Mouse (Mus musculus) lung, embryonic 15.5 days (tissue): ENCODE measurements around the gene Dcst1. TPM values are rescaled to one million over a fixed set of nuclear protein-coding genes. Genes with fewer than 3 reads are reported as not detected.

Source experiments
- ATAC-seq: fragments of 200-750 bp; cut with Nextera tagmentation; 2 replicates; pipeline ENCODE4 v1.8.0; 2017; ENCODE audit warnings: moderate number of reproducible peaks, borderline replicate concordance; ENCODE audit not compliant: low FRiP score, low TSS enrichment; ENCODE audit errors: extremely low read depth
- H3K27ac ChIP-seq: fragments of 300-500 bp; sonication (generic); 2 replicates; pipeline ENCODE4 v1.5.1; 2015; ENCODE audit warnings: moderate library complexity, mild to moderate bottlenecking, inconsistent platforms
- H3K27me3 ChIP-seq: fragments of 300-500 bp; sonication (generic); 2 replicates; pipeline ENCODE4 v1.6.1; 2015; ENCODE audit warnings: inconsistent platforms
- H3K36me3 ChIP-seq: fragments of 300-500 bp; sonication (generic); 2 replicates; pipeline ENCODE4 v1.6.1; 2015; ENCODE audit warnings: inconsistent platforms
- H3K4me1 ChIP-seq: fragments of 300-500 bp; sonication (generic); 2 replicates; pipeline ENCODE4 v1.6.1; 2015; ENCODE audit warnings: inconsistent platforms
- H3K4me2 ChIP-seq: fragments of 300-500 bp; sonication (generic); 2 replicates; pipeline ENCODE4 v1.6.1; 2015; ENCODE audit warnings: inconsistent platforms, mild to moderate bottlenecking, moderate library complexity
- H3K4me3 ChIP-seq: fragments of 300-500 bp; sonication (generic); 2 replicates; pipeline ENCODE4 v1.5.1; 2015; ENCODE audit warnings: mild to moderate bottlenecking, inconsistent platforms
- H3K9ac ChIP-seq: fragments of 300-500 bp; sonication (generic); 2 replicates; pipeline ENCODE4 v1.6.1; 2015; ENCODE audit warnings: inconsistent platforms
- H3K9me3 ChIP-seq: fragments of 300-500 bp; sonication (generic); 2 replicates; pipeline ENCODE4 v1.6.1; 2016; ENCODE audit warnings: inconsistent platforms
- WGBS: fragments of 180-500 bp; shearing (Covaris S2); methylation state at CpG from one replicate; pipeline ENCODE4 v1.1.7; 2015; 5-methylcytosine and 5-hydroxymethylcytosine counted together
- polyA plus RNA-seq: library from polyadenylated mRNA; unstranded; fragments of >200 nt; fragmentation: Nextera tagmentation; extraction: Ambion mirVana; gene quantifications from 2 replicates; pipeline ENCODE4 v1.2.1, GENCODE M21; 2015

The Dcst1 gene
- polyA plus RNA-seq: 0.21 TPM in 1 of 2 replicates, not detected in the other

DNA sequence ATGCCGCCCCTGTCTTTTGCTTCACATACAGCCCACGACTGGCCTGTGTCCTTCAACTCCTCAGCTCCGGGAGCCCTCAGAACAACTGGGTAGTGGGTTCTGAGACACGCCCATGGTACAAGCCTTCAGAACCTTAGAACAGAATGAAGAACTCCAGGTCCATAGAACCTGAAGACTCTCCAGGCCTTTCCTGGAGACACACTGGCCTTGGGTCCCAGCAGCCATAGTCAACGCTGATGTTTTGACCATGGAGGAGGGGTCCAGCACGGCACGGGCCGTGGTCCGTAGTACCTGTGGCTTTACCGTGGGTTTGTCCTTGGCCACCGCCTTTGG is at the start of gene Dcst1:
Gene Dcst1, minus strand, starts transcription at position 101 of the 333 bp plus-strand sequence.
- Histone ChIP-seq H3K36me3 (no peaks in the 10 kb centered on the region), H3K4me2 (no peak within 1 kb of the TSS), H3K4me3 (no peak within 1 kb of the TSS), H3K4me1 (no peaks in the 10 kb centered on the region; the same call in 1 of the 2 replicates), H3K9ac (no peak within 1 kb of the TSS), H3K27ac (no peak within 1 kb of the TSS), H3K27me3 (no peaks in the 10 kb centered on the region), H3K9me3 (no peaks in the 10 kb centered on the region)
- 92% methylated on average over 11 of the region's 11 CpGs for WGBS
- ATAC-seq: no peak

GRCm38 (mm10) chr3:89411490-89412393 is 46.7 kb upstream of the Dcst1 start, which contains the start of gene Flad1:
TSS of gene Flad1 (minus strand) at chr3:89411870.
- H3K36me3 ChIP-seq: peaks cover 32% of the 10 kb centered on the region
- 4% methylated on average over 28 of the region's 28 CpGs for WGBS
- peak within 1 kb of the TSS; percentile 49 for H3K9ac ChIP-seq
- H3K4me3 ChIP-seq: peak within 1 kb of the TSS; percentile 52
- no peak within 1 kb of the TSS for H3K27ac ChIP-seq
- peak; percentile 98 for ATAC-seq
- no peaks in the 10 kb centered on the region for H3K9me3 ChIP-seq
- H3K27me3 ChIP-seq: no peaks in the 10 kb centered on the region
- H3K4me2 ChIP-seq: peak within 1 kb of the TSS; percentile 62
- H3K4me1 ChIP-seq: peaks cover 14% of the 10 kb centered on the region

- Histone ChIP-seq H3K36me3 (peaks cover 26% of the 10 kb centered on the region), H3K9me3 (no peaks in the 10 kb centered on the region), H3K4me1 (peaks cover 12% of the 10 kb centered on the region), H3K4me3 (peak overlapping the region; percentile 52), H3K4me2 (peak overlapping the region; percentile 62), H3K9ac (peak overlapping the region; percentile 49), H3K27ac (no peak overlapping the region), H3K27me3 (no peaks in the 10 kb centered on the region)
- ATAC-seq: no peak
- 75% methylated on average over 10 of the region's 10 CpGs for WGBS
These were observed 45.8 kb upstream of the Dcst1 start for GRCm38 (mm10) chr3:89410864-89411263.

DNA sequence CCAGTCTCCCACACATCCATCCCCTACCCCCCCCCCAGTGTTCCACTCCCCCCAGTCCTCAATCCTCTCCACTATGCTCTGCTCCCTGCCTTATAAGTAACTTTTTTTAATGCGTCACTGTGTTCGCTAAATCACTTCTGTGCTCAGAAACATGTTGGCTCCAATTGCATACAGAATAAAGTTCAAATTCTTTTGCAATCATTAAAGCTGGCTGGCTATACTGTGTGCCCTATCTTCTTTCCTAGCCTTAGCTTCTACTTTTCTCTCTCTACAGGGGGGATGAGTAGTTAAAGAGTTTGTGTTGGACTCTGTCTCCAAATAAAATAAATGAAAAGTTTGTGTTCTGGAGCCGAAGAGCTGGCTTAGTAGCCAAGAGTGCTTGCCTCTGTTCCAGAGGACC is 44.6 kb upstream of the Dcst1 start:
- no peak overlapping the region for H3K9ac ChIP-seq
- WGBS: 94% methylated on average over 3 of the region's 3 CpGs
- H3K36me3 ChIP-seq: peaks cover 14% of the 10 kb centered on the region
- H3K27ac ChIP-seq: no peak overlapping the region
- no peak overlapping the region for H3K4me3 ChIP-seq
- peaks cover 12% of the 10 kb centered on the region for H3K4me1 ChIP-seq
- no peaks in the 10 kb centered on the region for H3K27me3 ChIP-seq
- no peak overlapping the region for H3K4me2 ChIP-seq
- ATAC-seq: no peak
- no peaks in the 10 kb centered on the region for H3K9me3 ChIP-seq

- Histone ChIP-seq H3K9ac (no peak overlapping the region), H3K4me3 (no peak overlapping the region), H3K27ac (no peak overlapping the region), H3K27me3 (no peaks in the 10 kb centered on the region), H3K36me3 (peaks cover 12% of the 10 kb centered on the region), H3K9me3 (no peaks in the 10 kb centered on the region), H3K4me1 (peaks cover 12% of the 10 kb centered on the region), H3K4me2 (no peak overlapping the region)
- ATAC-seq: no peak
- WGBS: 64% methylated on average over 16 of the region's 16 CpGs
These were observed 43.4 kb upstream of the Dcst1 start for GRCm38 (mm10) chr3:89408448-89408847.

GRCm38 (mm10) chr3:89406887-89407286 is 41.8 kb upstream of the Dcst1 start:
- Histone ChIP-seq H3K27me3 (no peaks in the 10 kb centered on the region), H3K27ac (no peak overlapping the region), H3K4me3 (no peak overlapping the region), H3K4me1 (peaks cover 12% of the 10 kb centered on the region), H3K9me3 (no peaks in the 10 kb centered on the region), H3K4me2 (no peak overlapping the region), H3K9ac (no peak overlapping the region), H3K36me3 (peaks cover 24% of the 10 kb centered on the region)
- ATAC-seq: no peak
- 87% methylated on average over 6 of the region's 6 CpGs for WGBS

DNA sequence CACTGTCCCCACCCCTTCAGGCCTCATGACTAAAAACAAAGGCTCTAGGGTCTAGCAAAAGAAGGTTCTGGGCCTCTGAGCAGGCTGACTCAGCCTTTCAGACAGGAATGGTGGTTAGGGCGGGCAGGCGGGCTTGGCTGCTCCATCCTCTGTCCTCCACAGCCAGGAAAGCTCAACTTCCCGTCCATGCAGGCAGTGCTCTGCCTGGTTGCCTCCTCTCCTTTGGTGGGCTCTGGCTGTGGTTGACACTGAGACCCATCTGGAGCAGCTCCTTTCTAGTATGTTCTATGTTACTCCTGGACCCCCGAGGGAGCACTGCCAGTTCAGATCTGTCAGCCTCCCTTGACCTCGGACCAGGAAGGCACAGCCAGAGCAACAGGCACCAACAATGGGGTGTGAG is 37.6 kb upstream of the Dcst1 start, which contains the start of gene Lenep:
Gene Lenep, minus strand, starts transcription at position 101 of the 400 bp plus-strand sequence.
- peaks cover 24% of the 10 kb centered on the region for H3K36me3 ChIP-seq

GRCm38 (mm10) chr3:89401329-89401728 is 36.3 kb upstream of the Dcst1 start:
- ATAC-seq: no peak
- Histone ChIP-seq H3K4me3 (no peak overlapping the region), H3K4me2 (no peak overlapping the region), H3K36me3 (peaks cover 20% of the 10 kb centered on the region), H3K4me1 (peaks cover 6% of the 10 kb centered on the region), H3K27ac (no peak overlapping the region), H3K27me3 (no peaks in the 10 kb centered on the region), H3K9me3 (no peaks in the 10 kb centered on the region), H3K9ac (no peak overlapping the region)
- WGBS: 82% methylated on average over 7 of the region's 7 CpGs

More for the DNA sequence above, 37.6 kb upstream of the Dcst1 start, which contains the start of gene Lenep:
- no peak within 1 kb of the TSS for H3K9ac ChIP-seq
- no peak for ATAC-seq
- 70% methylated on average over 5 of the region's 5 CpGs for WGBS
- H3K27me3 ChIP-seq: no peaks in the 10 kb centered on the region
- H3K27ac ChIP-seq: no peak within 1 kb of the TSS
- no peak within 1 kb of the TSS for H3K4me3 ChIP-seq
- no peak within 1 kb of the TSS for H3K4me2 ChIP-seq
- H3K9me3 ChIP-seq: no peaks in the 10 kb centered on the region
- H3K4me1 ChIP-seq: peaks cover 4% of the 10 kb centered on the region; the same call in 1 of the 2 replicates

GRCm38 (mm10) chr3:89396654-89397005 is 31.6 kb upstream of the Dcst1 start:
- peak overlapping the region; percentile 48; the same call in 1 of the 2 replicates for H3K9ac ChIP-seq
- under 1% methylated on average over 4 of the region's 4 CpGs for WGBS
- no peaks in the 10 kb centered on the region for H3K27me3 ChIP-seq
- peak overlapping the region; percentile 60 for H3K4me3 ChIP-seq
- no peak for ATAC-seq
- H3K9me3 ChIP-seq: no peaks in the 10 kb centered on the region
- 0 out of 2 replicates have a peak overlapping the region, but pooled peaks have one; percentile 93 for H3K27ac ChIP-seq
- peaks cover 32% of the 10 kb centered on the region for H3K4me1 ChIP-seq
- no peaks in the 10 kb centered on the region; the same call in 1 of the 2 replicates for H3K36me3 ChIP-seq
- peak overlapping the region; percentile 97 for H3K4me2 ChIP-seq

GRCm38 (mm10) chr3:89395806-89396653 is 31.0 kb upstream of the Dcst1 start:
- Histone ChIP-seq H3K27ac (peak overlapping the region; percentile 93), H3K27me3 (no peaks in the 10 kb centered on the region), H3K9ac (peak overlapping the region; percentile 48), H3K4me3 (peak overlapping the region; percentile 60), H3K9me3 (no peaks in the 10 kb centered on the region), H3K4me2 (peak overlapping the region; percentile 97), H3K4me1 (peaks cover 38% of the 10 kb centered on the region), H3K36me3 (no peaks in the 10 kb centered on the region)
- 1% methylated on average over 42 of the region's 44 CpGs for WGBS
- ATAC-seq: no peak

- no peaks in the 10 kb centered on the region for H3K27me3 ChIP-seq
- 4% methylated on average over 10 of the region's 10 CpGs for WGBS
- H3K36me3 ChIP-seq: no peaks in the 10 kb centered on the region
- H3K9me3 ChIP-seq: no peaks in the 10 kb centered on the region
- H3K4me2 ChIP-seq: peak overlapping the region; percentile 97
- ATAC-seq: no peak
- H3K27ac ChIP-seq: peak overlapping the region; percentile 93
- peak overlapping the region; percentile 59 for H3K9ac ChIP-seq
- peak overlapping the region; percentile 60 for H3K4me3 ChIP-seq
- peaks cover 44% of the 10 kb centered on the region for H3K4me1 ChIP-seq
These were observed 30.4 kb upstream of the Dcst1 start for GRCm38 (mm10) chr3:89395419-89395805.
